Mouse (Mus musculus): ENCODE data around the gene Tango2. TPM values are rescaled to one million over a fixed set of nuclear protein-coding genes. Genes with fewer than 3 reads are reported as not detected.

The Tango2 gene
- polyA plus RNA-seq, 1 experiment = 20.6 TPM

GRCm38 (mm10) chr16:18342076-18342475, 5.8 kb downstream of the Tango2 start:
- H3K4me3 ChIP-seq (ENCODE audit: insufficient read depth, poor library complexity, severe bottlenecking) = no peak overlapping the region
- no peak overlapping the region for H3ac ChIP-seq (ENCODE audit: control insufficient read depth, insufficient read length, low read depth)
- no peaks in the 10 kb centered on the region for H3K79me2 ChIP-seq (ENCODE audit: control insufficient read depth, insufficient read depth)
- H3K79me3 ChIP-seq (ENCODE audit: low read depth) = no peaks in the 10 kb centered on the region
- H3K36me3 ChIP-seq (ENCODE audit: control insufficient read depth, insufficient read depth) = no peaks in the 10 kb centered on the region
- no peaks in the 10 kb centered on the region for H3K27me3 ChIP-seq (ENCODE audit: control insufficient read depth, insufficient read depth, insufficient read length)
- TF ChIP-seq MYOG (IDR thresholded peaks at IDR 0.05; ENCODE audit: control insufficient read depth, extremely low read depth, insufficient read length) = no peak
- TF ChIP-seq MYOD1 (IDR thresholded peaks at IDR 0.05; ENCODE audit: control insufficient read depth, insufficient read length, low read depth) = no peak
- no peak for TF ChIP-seq CEBPB (IDR thresholded peaks at IDR 0.05; ENCODE audit: low read depth)
- no peak for TF ChIP-seq MAX (IDR thresholded peaks at IDR 0.05)
- no peak for TF ChIP-seq CTCF (IDR thresholded peaks at IDR 0.05; ENCODE audit: control insufficient read depth, insufficient read depth, insufficient read length)
- no peak for TF ChIP-seq USF1 (IDR thresholded peaks at IDR 0.05; ENCODE audit: low read depth)
- TF ChIP-seq FOSL1 (IDR thresholded peaks at IDR 0.05; ENCODE audit: insufficient read depth, low read length, poor library complexity, severe bottlenecking) = no peak

GRCm38 (mm10) chr16:18341605-18342004, 6.3 kb downstream of the Tango2 start:
- Histone ChIP-seq H3K36me3 (ENCODE audit: control insufficient read depth, insufficient read depth) (no peaks in the 10 kb centered on the region), H3K79me3 (ENCODE audit: low read depth) (no peaks in the 10 kb centered on the region), H3K27me3 (ENCODE audit: control insufficient read depth, insufficient read depth, insufficient read length) (no peaks in the 10 kb centered on the region), H3K4me3 (ENCODE audit: insufficient read depth, poor library complexity, severe bottlenecking) (no peak overlapping the region), H3K79me2 (ENCODE audit: control insufficient read depth, insufficient read depth) (no peaks in the 10 kb centered on the region), H3ac (ENCODE audit: control insufficient read depth, insufficient read length, low read depth) (no peak overlapping the region)
- no peak for TF ChIP-seq FOSL1 (IDR thresholded peaks at IDR 0.05; ENCODE audit: insufficient read depth, low read length, poor library complexity, severe bottlenecking)
- TF ChIP-seq MYOG (IDR thresholded peaks at IDR 0.05; ENCODE audit: control insufficient read depth, extremely low read depth, insufficient read length) = no peak
- no peak for TF ChIP-seq MAX (IDR thresholded peaks at IDR 0.05)
- no peak for TF ChIP-seq CEBPB (IDR thresholded peaks at IDR 0.05; ENCODE audit: low read depth)
- TF ChIP-seq USF1 (IDR thresholded peaks at IDR 0.05; ENCODE audit: low read depth) = no peak
- no peak for TF ChIP-seq MYOD1 (IDR thresholded peaks at IDR 0.05; ENCODE audit: control insufficient read depth, insufficient read length, low read depth)
- TF ChIP-seq CTCF (IDR thresholded peaks at IDR 0.05; ENCODE audit: control insufficient read depth, insufficient read depth, insufficient read length) = no peak

GRCm38 (mm10) chr16:18339866-18340265, 8.0 kb downstream of the Tango2 start:
- Histone ChIP-seq H3K36me3 (ENCODE audit: control insufficient read depth, insufficient read depth) (no peaks in the 10 kb centered on the region), H3K79me2 (ENCODE audit: control insufficient read depth, insufficient read depth) (no peaks in the 10 kb centered on the region), H3ac (ENCODE audit: control insufficient read depth, insufficient read length, low read depth) (no peak overlapping the region), H3K27me3 (ENCODE audit: control insufficient read depth, insufficient read depth, insufficient read length) (no peaks in the 10 kb centered on the region), H3K4me3 (ENCODE audit: insufficient read depth, poor library complexity, severe bottlenecking) (no peak overlapping the region), H3K79me3 (ENCODE audit: low read depth) (no peaks in the 10 kb centered on the region)
- TF ChIP-seq MAX (IDR thresholded peaks at IDR 0.05) (no peak), MYOD1 (IDR thresholded peaks at IDR 0.05; ENCODE audit: control insufficient read depth, insufficient read length, low read depth) (no peak), MYOG (IDR thresholded peaks at IDR 0.05; ENCODE audit: control insufficient read depth, extremely low read depth, insufficient read length) (no peak), FOSL1 (IDR thresholded peaks at IDR 0.05; ENCODE audit: insufficient read depth, low read length, poor library complexity, severe bottlenecking) (no peak)

GRCm38 (mm10) chr16:18337261-18337660, 10.6 kb downstream of the Tango2 start:
- Histone ChIP-seq H3K27me3 (ENCODE audit: control insufficient read depth, insufficient read depth, insufficient read length) (no peaks in the 10 kb centered on the region), H3K79me2 (ENCODE audit: control insufficient read depth, insufficient read depth) (no peaks in the 10 kb centered on the region), H3K4me3 (ENCODE audit: insufficient read depth, poor library complexity, severe bottlenecking) (no peak overlapping the region), H3ac (ENCODE audit: control insufficient read depth, insufficient read length, low read depth) (no peak overlapping the region), H3K36me3 (ENCODE audit: control insufficient read depth, insufficient read depth) (no peaks in the 10 kb centered on the region), H3K79me3 (ENCODE audit: low read depth) (no peaks in the 10 kb centered on the region)
- TF ChIP-seq CEBPB (IDR thresholded peaks at IDR 0.05; ENCODE audit: low read depth) (no peak), CTCF (IDR thresholded peaks at IDR 0.05; ENCODE audit: control insufficient read depth, insufficient read depth, insufficient read length) (no peak), USF1 (IDR thresholded peaks at IDR 0.05; ENCODE audit: low read depth) (no peak), MYOD1 (IDR thresholded peaks at IDR 0.05; ENCODE audit: control insufficient read depth, insufficient read length, low read depth) (no peak), MYOG (IDR thresholded peaks at IDR 0.05; ENCODE audit: control insufficient read depth, extremely low read depth, insufficient read length) (no peak), FOSL1 (IDR thresholded peaks at IDR 0.05; ENCODE audit: insufficient read depth, low read length, poor library complexity, severe bottlenecking) (no peak), MAX (IDR thresholded peaks at IDR 0.05) (no peak)

GRCm38 (mm10) chr16:18335981-18336380, 11.9 kb downstream of the Tango2 start:
- no peaks in the 10 kb centered on the region for H3K79me2 ChIP-seq (ENCODE audit: control insufficient read depth, insufficient read depth)
- H3ac ChIP-seq (ENCODE audit: control insufficient read depth, insufficient read length, low read depth) = no peak overlapping the region
- TF ChIP-seq USF1 (IDR thresholded peaks at IDR 0.05; ENCODE audit: low read depth) (no peak), MYOG (IDR thresholded peaks at IDR 0.05; ENCODE audit: control insufficient read depth, extremely low read depth, insufficient read length) (no peak), FOSL1 (IDR thresholded peaks at IDR 0.05; ENCODE audit: insufficient read depth, low read length, poor library complexity, severe bottlenecking) (no peak), CTCF (IDR thresholded peaks at IDR 0.05; ENCODE audit: control insufficient read depth, insufficient read depth, insufficient read length) (no peak), MYOD1 (IDR thresholded peaks at IDR 0.05; ENCODE audit: control insufficient read depth, insufficient read length, low read depth) (no peak), MAX (IDR thresholded peaks at IDR 0.05) (no peak), CEBPB (IDR thresholded peaks at IDR 0.05; ENCODE audit: low read depth) (no peak)
- H3K4me3 ChIP-seq (ENCODE audit: insufficient read depth, poor library complexity, severe bottlenecking) = no peak overlapping the region
- H3K36me3 ChIP-seq (ENCODE audit: control insufficient read depth, insufficient read depth) = no peaks in the 10 kb centered on the region
- no peaks in the 10 kb centered on the region for H3K27me3 ChIP-seq (ENCODE audit: control insufficient read depth, insufficient read depth, insufficient read length)
- no peaks in the 10 kb centered on the region for H3K79me3 ChIP-seq (ENCODE audit: low read depth)

GRCm38 (mm10) chr16:18333976-18334375, 13.9 kb downstream of the Tango2 start:
- no peaks in the 10 kb centered on the region for H3K36me3 ChIP-seq (ENCODE audit: control insufficient read depth, insufficient read depth)
- no peak overlapping the region for H3K4me3 ChIP-seq (ENCODE audit: insufficient read depth, poor library complexity, severe bottlenecking)
- no peak overlapping the region for H3ac ChIP-seq (ENCODE audit: control insufficient read depth, insufficient read length, low read depth)
- no peaks in the 10 kb centered on the region for H3K79me3 ChIP-seq (ENCODE audit: low read depth)
- TF ChIP-seq MAX (IDR thresholded peaks at IDR 0.05) = no peak
- TF ChIP-seq MYOD1 (IDR thresholded peaks at IDR 0.05; ENCODE audit: control insufficient read depth, insufficient read length, low read depth) = no peak
- no peak for TF ChIP-seq CEBPB (IDR thresholded peaks at IDR 0.05; ENCODE audit: low read depth)
- no peak for TF ChIP-seq FOSL1 (IDR thresholded peaks at IDR 0.05; ENCODE audit: insufficient read depth, low read length, poor library complexity, severe bottlenecking)
- TF ChIP-seq CTCF (IDR thresholded peaks at IDR 0.05; ENCODE audit: control insufficient read depth, insufficient read depth, insufficient read length) = no peak
- TF ChIP-seq MYOG (IDR thresholded peaks at IDR 0.05; ENCODE audit: control insufficient read depth, extremely low read depth, insufficient read length) = no peak
- TF ChIP-seq USF1 (IDR thresholded peaks at IDR 0.05; ENCODE audit: low read depth) = no peak
- no peaks in the 10 kb centered on the region for H3K79me2 ChIP-seq (ENCODE audit: control insufficient read depth, insufficient read depth)
- no peaks in the 10 kb centered on the region for H3K27me3 ChIP-seq (ENCODE audit: control insufficient read depth, insufficient read depth, insufficient read length)
